Mouse (Mus musculus): ENCODE results near the gene Dennd1a. TPM values are rescaled to one million over a fixed set of nuclear protein-coding genes. Genes with fewer than 3 reads are reported as not detected.
A peak's percentile ranks its signal among the peaks of the same experiment; 100 is the strongest.

Gene Dennd1a
- total RNA-seq, 2 experiments from 2014 or later: 27.7 to 27.9 TPM

- DNase-seq (ENCODE audit: low spot score): no peak
Observed at GRCm38 (mm10) chr2:37781421-37781820, 505.8 kb downstream of the Dennd1a start.

- DNase-seq (ENCODE audit: low spot score): no peak
Observed at GRCm38 (mm10) chr2:37780270-37780929, 506.8 kb downstream of the Dennd1a start.

- DNase-seq (ENCODE audit: low spot score): no peak
Observed at GRCm38 (mm10) chr2:37777958-37778720, 509.1 kb downstream of the Dennd1a start.

- DNase-seq (ENCODE audit: low spot score): no peak
Observed at GRCm38 (mm10) chr2:37776611-37777411, 510.4 kb downstream of the Dennd1a start.

GRCm38 (mm10) chr2:37776016-37776415 is 511.2 kb downstream of the Dennd1a start, which contains the start of gene Crb2:
TSS of gene Crb2 (plus strand) at chr2:37776249.
- DNase-seq (ENCODE audit: low spot score): no peak

GRCm38 (mm10) chr2:37774571-37774970 is 512.6 kb downstream of the Dennd1a start:
- DNase-seq (ENCODE audit: low spot score): peak; percentile 17

- peak; percentile 83 for DNase-seq (ENCODE audit: low spot score)
Observed at GRCm38 (mm10) chr2:37771618-37772285, 515.4 kb downstream of the Dennd1a start.

- no peak for DNase-seq (ENCODE audit: low spot score)
Observed at GRCm38 (mm10) chr2:37769793-37770192, 517.4 kb downstream of the Dennd1a start.

- peak; percentile 73 for DNase-seq (ENCODE audit: low spot score)
Observed at GRCm38 (mm10) chr2:37768903-37769302, 518.3 kb downstream of the Dennd1a start.

GRCm38 (mm10) chr2:37767739-37768138 is 519.5 kb downstream of the Dennd1a start:
- no peak for DNase-seq (ENCODE audit: low spot score)

GRCm38 (mm10) chr2:37767080-37767547 is 520.1 kb downstream of the Dennd1a start:
- no peak for DNase-seq (ENCODE audit: low spot score)

GRCm38 (mm10) chr2:37766027-37766761 is 521.0 kb downstream of the Dennd1a start:
- no peak for DNase-seq (ENCODE audit: low spot score)

GRCm38 (mm10) chr2:37765082-37765483 is 522.1 kb downstream of the Dennd1a start:
- no peak for DNase-seq (ENCODE audit: low spot score)

GRCm38 (mm10) chr2:37764514-37764913 is 522.7 kb downstream of the Dennd1a start:
- no peak for DNase-seq (ENCODE audit: low spot score)

GRCm38 (mm10) chr2:37763638-37764037 is 523.6 kb downstream of the Dennd1a start:
- no peak for DNase-seq (ENCODE audit: low spot score)

- DNase-seq (ENCODE audit: low spot score): no peak
Observed at GRCm38 (mm10) chr2:37760633-37761032, 526.6 kb downstream of the Dennd1a start.

- DNase-seq (ENCODE audit: low spot score): no peak
Observed at GRCm38 (mm10) chr2:37758343-37759015, 528.7 kb downstream of the Dennd1a start.

GRCm38 (mm10) chr2:37757784-37758183 is 529.4 kb downstream of the Dennd1a start:
- DNase-seq (ENCODE audit: low spot score): no peak

GRCm38 (mm10) chr2:37757016-37757415 is 530.2 kb downstream of the Dennd1a start:
- no peak for DNase-seq (ENCODE audit: low spot score)
